In genomic region chr7:99401373-99401772, GRCm38 (mm10) we compare ENCODE assay signal across 11 mouse cellular contexts. TPM values are rescaled to one million over a fixed set of nuclear protein-coding genes. Genes with fewer than 3 reads are reported as not detected.
DNase-seq lines count a peak whose midpoint lies in the region; ATAC-seq lines count a peak whose summit lies in the region.
"Had no signal": no experiment of that assay in that cellular context is flagged by ENCODE, and none has a peak within 500 bp of the region (broad histone marks: within the 10 kb centered on the region; RNA-seq: fewer than 3 reads in every experiment).

No protein-coding gene starts in this region.

- no peaks in the 10 kb centered on the region for H3K27me3 ChIP-seq in hindbrain, embryonic 10.5 days (ENCODE audit: insufficient read depth, poor library complexity, severe bottlenecking)
- no peaks in the 10 kb centered on the region for H3K27me3 ChIP-seq in hindbrain, embryonic 14.5 days (ENCODE audit: control insufficient read depth, insufficient read depth, low read length)
- no peaks in the 10 kb centered on the region for H3K27me3 ChIP-seq in liver, embryonic 11.5 days (replicated peaks; ENCODE audit: control insufficient read depth, insufficient read depth, low read length)

- H3K4me3 ChIP-seq in hindbrain, embryonic 10.5 days, result no peak overlapping the region
- no peak overlapping the region for H3K4me3 ChIP-seq in hindbrain, embryonic 14.5 days (replicated peaks; ENCODE audit: low read length)
- H3K4me3 ChIP-seq in liver, embryonic 11.5 days (ENCODE audit: low read depth, low read length), result no peak overlapping the region

- no peak overlapping the region for H3K9ac ChIP-seq in hindbrain, embryonic 14.5 days
- no peak overlapping the region for H3K9ac ChIP-seq in liver, embryonic 11.5 days (ENCODE audit: low read depth, low read length)
- H3K9ac ChIP-seq: forebrain, postnatal 0 days had no signal

- H3K4me2 ChIP-seq in hindbrain, embryonic 14.5 days (replicated peaks), result no peak overlapping the region
- H3K4me2 ChIP-seq in liver, embryonic 11.5 days, result no peak overlapping the region

- DNase-seq in hindbrain, embryonic 10.5 days (ENCODE audit: low spot score), result no peak
- DNase-seq in hindbrain, embryonic 14.5 days (ENCODE audit: low spot score), result no peak
- peak; percentile 50 for DNase-seq in CD4-positive, CD25-positive, alpha-beta regulatory T cell, adult 2 months (ENCODE audit: low read depth, low spot score)
- DNase-seq in embryo, embryonic 10.5 days (ENCODE audit: low spot score), result peak; percentile 43
- DNase-seq in liver, embryonic 11.5 days (ENCODE audit: low spot score), result no peak
- no peak for DNase-seq in spleen, postnatal 4 days (ENCODE audit: low spot score in 2 of 2)
- no peak for DNase-seq in cerebellum, adult 11-12 months
- DNase-seq: forebrain, postnatal 0 days; kidney, postnatal 10 days; layer of hippocampus, postnatal 36 days; right cerebral cortex, adult 18-20 months had no signal

- WGBS in hindbrain, embryonic 10.5 days, result 70% methylated on average over 8 of the region's 8 CpGs
- 87% methylated on average over 8 of the region's 8 CpGs for WGBS in hindbrain, embryonic 14.5 days
- WGBS in liver, embryonic 11.5 days, result 52% methylated on average over 8 of the region's 8 CpGs

- no peak for ATAC-seq in hindbrain, embryonic 14.5 days (ENCODE audit: low FRiP score)
- 0 out of 2 replicates have a peak, but pooled peaks have one; percentile 36 for ATAC-seq in liver, embryonic 11.5 days (replicated peaks; ENCODE audit: low FRiP score)
- ATAC-seq: forebrain, postnatal 0 days had no signal

- H3K9me3 ChIP-seq in hindbrain, embryonic 10.5 days, result no peaks in the 10 kb centered on the region
- H3K9me3 ChIP-seq in hindbrain, embryonic 14.5 days (ENCODE audit: control insufficient read depth, low read length), result no peaks in the 10 kb centered on the region
- H3K9me3 ChIP-seq in liver, embryonic 11.5 days (ENCODE audit: control insufficient read depth, low read length), result no peaks in the 10 kb centered on the region

- peak overlapping the region; percentile 66 for H3K27ac ChIP-seq in hindbrain, embryonic 10.5 days
- no peak overlapping the region for H3K27ac ChIP-seq in hindbrain, embryonic 14.5 days
- H3K27ac ChIP-seq in liver, embryonic 11.5 days (ENCODE audit: low read depth, low read length), result no peak overlapping the region

- peaks cover 67% of the 10 kb centered on the region for H3K4me1 ChIP-seq in hindbrain, embryonic 10.5 days (replicated peaks)
- no peaks in the 10 kb centered on the region for H3K4me1 ChIP-seq in hindbrain, embryonic 14.5 days (replicated peaks; ENCODE audit: control insufficient read depth, insufficient read depth, low read length)
- H3K4me1 ChIP-seq in liver, embryonic 11.5 days (replicated peaks; ENCODE audit: control insufficient read depth, insufficient read depth, low read length), result peaks cover 7% of the 10 kb centered on the region; the same call in 1 of the 2 replicates

- peaks cover 50% of the 10 kb centered on the region for H3K36me3 ChIP-seq in hindbrain, embryonic 10.5 days
- H3K36me3 ChIP-seq in hindbrain, embryonic 14.5 days (replicated peaks; ENCODE audit: control insufficient read depth, insufficient read depth), result peaks cover 22% of the 10 kb centered on the region
- H3K36me3 ChIP-seq in liver, embryonic 11.5 days (ENCODE audit: control insufficient read depth, insufficient read depth, low read length), result no peaks in the 10 kb centered on the region

RNA-seq across cellular contexts. Expression of gene Gdpd5, which starts 20.2 kb away (rescaled TPM):
- 33.8 and 43.8 TPM in 2 replicates for polyA plus RNA-seq in hindbrain, embryonic 10.5 days (2016; fragmentation: Nextera tagmentation; extraction: Ambion mirVana)
- 37.7 and 46.2 TPM in 2 replicates for polyA plus RNA-seq in hindbrain, embryonic 14.5 days (2014; fragmentation: Nextera tagmentation; extraction: Ambion mirVana)
- polyA plus RNA-seq in liver, embryonic 11.5 days (2014; fragmentation: Nextera tagmentation; extraction: Ambion mirVana), result 5.7 and 7.5 TPM in 2 replicates

RNA-seq across cellular contexts. Expression of gene Serpinh1, which starts 48.3 kb away (rescaled TPM):
- 861 and 996 TPM in 2 replicates for polyA plus RNA-seq in hindbrain, embryonic 10.5 days (2016; fragmentation: Nextera tagmentation; extraction: Ambion mirVana)
- polyA plus RNA-seq in hindbrain, embryonic 14.5 days (2014; fragmentation: Nextera tagmentation; extraction: Ambion mirVana), result 122 and 128 TPM in 2 replicates
- 224 and 232 TPM in 2 replicates for polyA plus RNA-seq in liver, embryonic 11.5 days (2014; fragmentation: Nextera tagmentation; extraction: Ambion mirVana)

Comparison
In these comparisons a context has a peak if more than half of its experiments do, and no peak if none do; other contexts are left out.
1. DNase-seq: peak in CD4-positive, CD25-positive, alpha-beta regulatory T cell, adult 2 months (single experiment) and embryo, embryonic 10.5 days (single experiment); none in hindbrain, embryonic 10.5 days (single experiment), hindbrain, embryonic 14.5 days (single experiment), liver, embryonic 11.5 days (single experiment), spleen, postnatal 4 days (0 of 2) and cerebellum, adult 11-12 months (single experiment).